Mouse (Mus musculus) E14TG2a.4 (cell line): ENCODE results near the gene Ica1.

Experiments used
- CTCF ChIP-seq: conservative IDR thresholded peaks from 2 replicates; pipeline ENCODE4 v1.5.1; 2014; ENCODE audit warnings: low read length
- POU5F1 ChIP-seq: IDR thresholded peaks from 2 replicates; pipeline ENCODE4 v1.6.1; 2014; ENCODE audit warnings: low read length, borderline replicate concordance

DNA sequence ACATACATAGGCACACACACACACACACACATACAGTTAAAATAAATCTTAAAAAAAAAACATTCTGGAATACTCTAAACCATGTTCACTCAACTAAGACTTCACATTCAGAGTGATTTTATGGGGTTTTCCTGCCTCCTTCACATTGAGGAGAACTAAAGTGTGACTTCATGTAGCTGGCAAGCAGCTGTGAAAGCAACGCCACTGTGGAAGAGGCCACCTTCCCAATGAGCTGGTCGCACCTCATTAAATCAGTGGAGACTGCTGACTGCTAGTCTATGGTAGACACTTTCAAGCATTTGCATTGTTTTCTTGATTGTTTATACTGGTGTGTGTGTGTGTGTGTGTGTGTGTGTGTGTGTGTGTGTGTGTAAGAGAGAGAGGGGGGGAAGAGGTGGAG lies 38.2 kb downstream of the Ica1 start:
- TF ChIP-seq CTCF (no peak), POU5F1 (no peak)
